Mouse (Mus musculus): ENCODE results near the gene Wdfy1. TPM values are rescaled to one million over a fixed set of nuclear protein-coding genes. Genes with fewer than 3 reads are reported as not detected.
A peak's percentile ranks its signal among the peaks of the same experiment; 100 is the strongest.

Gene Wdfy1
- polyA plus RNA-seq, 1 experiment from 2014 or later: 48.0 TPM

DNA sequence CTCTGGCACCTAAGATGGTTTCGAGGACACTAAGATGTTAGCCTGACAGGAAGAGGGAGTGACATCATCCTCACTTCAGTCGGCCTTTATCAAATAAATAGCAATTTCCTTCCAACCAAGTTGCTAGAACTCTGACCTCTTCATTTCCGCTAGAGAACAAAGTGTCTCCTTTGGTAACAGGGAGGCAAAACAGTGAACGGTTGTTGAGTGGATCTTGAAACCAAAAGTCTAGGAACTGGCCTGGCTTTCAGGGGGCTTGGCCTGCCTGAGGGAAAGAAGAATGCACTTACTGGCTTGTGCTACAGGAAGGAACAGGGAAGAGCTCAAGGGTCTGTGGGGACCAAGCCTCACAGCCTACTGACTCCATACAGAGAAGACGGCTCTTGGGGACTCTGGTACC, 24.8 kb downstream of the Wdfy1 start:
- Histone ChIP-seq H3K4me1 (no peaks in the 10 kb centered on the region), H3K9me3 (replicated peaks) (no peaks in the 10 kb centered on the region), H3K36me3 (no peaks in the 10 kb centered on the region), H3K27ac (replicated peaks) (no peak overlapping the region), H3K4me3 (replicated peaks) (no peak overlapping the region), H3K9ac (no peak overlapping the region), H3K4me2 (replicated peaks) (no peak overlapping the region), H3K27me3 (no peaks in the 10 kb centered on the region)
- 54% methylated on average over 5 of the region's 5 CpGs for WGBS
- no peak for ATAC-seq (ENCODE audit: insufficient number of reproducible peaks, low FRiP score, low TSS enrichment, low read depth)

DNA sequence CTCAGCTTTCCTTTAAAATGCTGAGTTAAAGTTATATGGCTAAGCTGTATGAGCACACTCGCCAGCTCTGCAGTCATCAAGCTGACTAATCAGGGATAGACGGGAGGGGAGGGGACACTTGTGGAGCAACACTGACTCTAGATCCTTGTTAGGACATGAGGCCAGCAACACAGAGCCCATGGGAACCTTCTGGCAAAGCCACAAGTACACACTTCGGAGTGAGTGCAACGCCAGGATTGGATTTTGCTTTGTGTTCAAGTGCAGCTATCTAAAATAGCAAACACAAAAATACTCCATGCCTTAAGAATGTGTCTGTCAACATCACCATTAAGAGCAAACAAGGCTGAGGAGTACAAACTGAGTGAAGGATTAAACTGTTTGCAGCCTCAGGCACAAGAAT, 29.9 kb downstream of the Wdfy1 start:
- no peak overlapping the region for H3K27ac ChIP-seq (replicated peaks)
- H3K36me3 ChIP-seq: no peaks in the 10 kb centered on the region
- 72% methylated on average over 4 of the region's 4 CpGs for WGBS
- H3K4me3 ChIP-seq (replicated peaks): no peak overlapping the region
- no peaks in the 10 kb centered on the region for H3K4me1 ChIP-seq
- H3K27me3 ChIP-seq: no peaks in the 10 kb centered on the region
- no peaks in the 10 kb centered on the region for H3K9me3 ChIP-seq (replicated peaks)
- ATAC-seq (ENCODE audit: insufficient number of reproducible peaks, low FRiP score, low TSS enrichment, low read depth): no peak
- H3K4me2 ChIP-seq (replicated peaks): no peak overlapping the region
- no peak overlapping the region for H3K9ac ChIP-seq

DNA sequence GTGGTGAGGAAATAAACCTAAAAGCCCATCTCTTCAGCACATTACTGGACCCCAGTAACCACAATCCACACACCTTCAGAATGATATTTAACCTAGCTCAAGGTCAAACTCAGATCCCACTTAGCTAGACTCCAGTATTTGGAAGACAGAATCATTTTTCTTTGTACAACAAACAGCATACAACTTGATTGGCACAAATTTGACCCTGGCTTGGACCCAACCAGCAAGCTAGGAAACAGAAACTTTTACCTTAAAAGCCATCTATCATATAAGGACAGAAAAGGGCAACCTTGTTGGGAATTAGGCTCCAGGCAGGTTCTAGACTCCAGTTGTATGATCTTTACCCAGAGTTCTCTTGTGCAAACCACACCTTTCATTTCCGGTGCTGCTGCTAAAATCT, 32.6 kb downstream of the Wdfy1 start:
- Histone ChIP-seq H3K4me1 (no peaks in the 10 kb centered on the region), H3K27me3 (no peaks in the 10 kb centered on the region), H3K9ac (no peak overlapping the region), H3K27ac (replicated peaks) (no peak overlapping the region), H3K4me3 (replicated peaks) (no peak overlapping the region), H3K4me2 (replicated peaks) (no peak overlapping the region), H3K36me3 (peaks cover 4% of the 10 kb centered on the region; the same call in 1 of the 2 replicates), H3K9me3 (replicated peaks) (no peaks in the 10 kb centered on the region)
- ATAC-seq (ENCODE audit: insufficient number of reproducible peaks, low FRiP score, low TSS enrichment, low read depth): no peak
- WGBS: 92% methylated on average over 1 of the region's 1 CpGs

DNA sequence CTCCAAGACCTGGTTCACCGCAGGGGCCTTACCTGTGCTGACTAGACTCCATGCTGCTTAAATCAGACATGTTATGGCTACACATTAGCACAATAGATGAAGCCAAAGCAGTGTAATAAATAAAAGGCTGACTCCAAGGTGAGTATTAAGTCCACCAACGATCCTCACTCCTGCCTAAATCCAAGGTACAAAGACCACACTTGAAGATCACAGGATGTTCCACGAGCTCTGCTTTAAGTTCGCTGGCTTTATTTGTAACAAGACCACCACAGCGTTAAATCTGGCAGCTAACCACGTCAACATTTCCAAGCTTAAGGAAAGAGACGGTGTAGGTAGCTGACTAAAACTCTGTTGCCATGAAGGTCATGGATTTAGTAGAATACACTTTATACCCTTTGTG, 33.0 kb downstream of the Wdfy1 start:
- no peak overlapping the region for H3K27ac ChIP-seq (replicated peaks)
- H3K9me3 ChIP-seq (replicated peaks): no peaks in the 10 kb centered on the region
- ATAC-seq (ENCODE audit: insufficient number of reproducible peaks, low FRiP score, low TSS enrichment, low read depth): no peak
- no peaks in the 10 kb centered on the region for H3K27me3 ChIP-seq
- no peak overlapping the region for H3K4me3 ChIP-seq (replicated peaks)
- peaks cover 4% of the 10 kb centered on the region; the same call in 1 of the 2 replicates for H3K36me3 ChIP-seq
- 85% methylated on average over 7 of the region's 7 CpGs for WGBS
- no peaks in the 10 kb centered on the region for H3K4me1 ChIP-seq
- no peak overlapping the region for H3K4me2 ChIP-seq (replicated peaks)
- H3K9ac ChIP-seq: no peak overlapping the region

DNA sequence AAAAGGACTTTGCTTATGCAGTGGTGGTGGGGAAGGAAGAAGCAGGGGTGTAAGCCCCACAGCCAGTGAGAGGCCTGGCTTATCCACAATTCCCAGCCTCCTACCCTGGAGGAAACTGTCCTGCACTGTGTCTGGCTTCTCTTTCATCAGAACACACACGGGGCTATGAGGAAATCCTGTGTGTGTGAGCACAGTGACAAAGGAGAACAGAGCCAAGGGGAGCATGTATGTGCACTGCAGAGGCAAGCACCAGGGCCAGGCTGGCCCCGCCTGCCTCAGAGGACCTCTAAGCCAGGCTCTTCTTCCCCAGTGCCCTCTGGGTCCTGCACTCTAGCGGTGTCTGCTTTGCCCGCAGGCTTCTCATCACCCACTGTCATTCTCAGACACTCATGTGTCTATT, 34.9 kb downstream of the Wdfy1 start:
- 65% methylated on average over 4 of the region's 4 CpGs for WGBS

DNA sequence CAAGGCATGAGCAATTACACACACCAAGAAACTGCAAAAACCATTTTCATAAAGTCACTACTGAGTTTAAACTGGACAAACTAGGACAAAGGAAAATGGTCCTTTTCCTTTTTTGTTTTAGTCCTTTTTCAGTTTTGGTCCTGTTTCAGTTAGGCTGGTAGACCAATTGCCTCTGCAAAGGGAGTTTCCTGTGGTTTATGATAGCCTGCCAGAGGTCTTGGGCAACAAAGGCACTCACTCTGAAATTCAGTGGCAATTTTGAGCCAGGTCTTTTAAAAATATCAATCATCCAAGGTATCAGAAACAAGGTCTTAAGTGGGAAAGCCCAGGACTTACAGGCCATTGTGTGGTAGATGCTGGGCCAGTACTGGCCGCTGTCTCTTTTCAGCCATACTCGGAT, 36.2 kb downstream of the Wdfy1 start:
- no peak overlapping the region for H3K4me3 ChIP-seq (replicated peaks)
- H3K9ac ChIP-seq: no peak overlapping the region
- H3K36me3 ChIP-seq: peaks cover 4% of the 10 kb centered on the region
- no peak for ATAC-seq (ENCODE audit: insufficient number of reproducible peaks, low FRiP score, low TSS enrichment, low read depth)
- no peaks in the 10 kb centered on the region for H3K9me3 ChIP-seq (replicated peaks)
- no peak overlapping the region for H3K4me2 ChIP-seq (replicated peaks)
- 94% methylated on average over 2 of the region's 2 CpGs for WGBS
- H3K4me1 ChIP-seq: no peaks in the 10 kb centered on the region
- H3K27me3 ChIP-seq: no peaks in the 10 kb centered on the region
- no peak overlapping the region for H3K27ac ChIP-seq (replicated peaks)

More for the DNA sequence above, 34.9 kb downstream of the Wdfy1 start:
- Histone ChIP-seq H3K4me3 (replicated peaks) (no peak overlapping the region), H3K9me3 (replicated peaks) (no peaks in the 10 kb centered on the region), H3K9ac (no peak overlapping the region), H3K36me3 (peaks cover 4% of the 10 kb centered on the region), H3K27ac (replicated peaks) (no peak overlapping the region), H3K4me2 (replicated peaks) (no peak overlapping the region), H3K27me3 (no peaks in the 10 kb centered on the region), H3K4me1 (no peaks in the 10 kb centered on the region)
- peak; percentile 54; the same call in 1 of the 2 replicates for ATAC-seq (ENCODE audit: insufficient number of reproducible peaks, low FRiP score, low TSS enrichment, low read depth)

DNA sequence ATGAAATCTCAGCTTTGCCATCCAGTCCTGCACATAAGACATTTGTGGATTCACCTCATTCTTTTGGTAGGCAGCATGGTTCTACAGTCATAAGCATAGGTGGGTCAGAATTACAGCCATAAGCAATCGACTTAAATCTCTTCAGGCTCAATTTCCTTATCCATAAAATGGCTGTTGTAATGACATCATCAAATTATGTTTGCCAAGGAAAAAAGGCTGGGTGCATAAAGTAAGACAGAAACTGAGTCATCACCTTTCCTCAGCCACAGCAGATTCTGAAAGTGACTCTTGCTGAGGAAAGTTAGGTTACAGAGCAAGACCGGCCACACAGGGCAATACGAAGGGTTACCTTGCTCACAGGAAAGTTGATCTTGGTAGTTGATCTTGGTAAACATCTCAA, 39.5 kb downstream of the Wdfy1 start:
- 94% methylated on average over 3 of the region's 3 CpGs for whole genome bisulfite sequencing
- Histone ChIP-seq H3K27me3 (no peaks in the 10 kb centered on the region), H3K36me3 (peaks cover 4% of the 10 kb centered on the region)

DNA sequence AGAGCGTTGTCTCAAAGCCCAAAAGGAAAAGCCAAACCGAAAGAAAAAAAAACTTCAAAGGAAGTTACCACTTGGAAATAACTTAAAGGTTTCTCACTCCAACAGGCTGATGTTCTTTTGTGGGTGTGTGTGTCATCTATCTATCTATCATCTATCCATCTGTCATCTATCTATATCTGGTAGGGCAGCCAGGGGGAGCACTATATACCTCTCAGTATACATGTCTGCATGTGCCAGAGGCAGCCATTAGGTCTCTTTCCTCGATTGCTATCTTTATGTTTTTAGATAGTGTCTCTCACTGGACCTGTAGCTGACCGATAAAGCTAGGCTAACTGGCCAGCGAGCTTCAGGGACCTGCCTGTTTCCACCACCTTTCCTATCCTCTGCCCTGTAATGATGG, 41.1 kb downstream of the Wdfy1 start:
- Histone ChIP-seq H3K4me1 (peaks cover 7% of the 10 kb centered on the region), H3K9ac (no peak overlapping the region), H3K27ac (replicated peaks) (no peak overlapping the region), H3K36me3 (peaks cover 4% of the 10 kb centered on the region), H3K9me3 (replicated peaks) (no peaks in the 10 kb centered on the region), H3K4me3 (replicated peaks) (no peak overlapping the region), H3K27me3 (no peaks in the 10 kb centered on the region), H3K4me2 (replicated peaks) (no peak overlapping the region)
- 84% methylated on average over 5 of the region's 5 CpGs for whole genome bisulfite sequencing
- no peak for ATAC-seq (ENCODE audit: insufficient number of reproducible peaks, low FRiP score, low TSS enrichment, low read depth)

More for the DNA sequence above, 39.5 kb downstream of the Wdfy1 start:
- Histone ChIP-seq H3K9me3 (replicated peaks) (no peaks in the 10 kb centered on the region), H3K9ac (no peak overlapping the region), H3K4me2 (replicated peaks) (no peak overlapping the region), H3K27ac (replicated peaks) (no peak overlapping the region), H3K4me3 (replicated peaks) (no peak overlapping the region), H3K4me1 (no peaks in the 10 kb centered on the region)
- ATAC-seq (ENCODE audit: insufficient number of reproducible peaks, low FRiP score, low TSS enrichment, low read depth): no peak

DNA sequence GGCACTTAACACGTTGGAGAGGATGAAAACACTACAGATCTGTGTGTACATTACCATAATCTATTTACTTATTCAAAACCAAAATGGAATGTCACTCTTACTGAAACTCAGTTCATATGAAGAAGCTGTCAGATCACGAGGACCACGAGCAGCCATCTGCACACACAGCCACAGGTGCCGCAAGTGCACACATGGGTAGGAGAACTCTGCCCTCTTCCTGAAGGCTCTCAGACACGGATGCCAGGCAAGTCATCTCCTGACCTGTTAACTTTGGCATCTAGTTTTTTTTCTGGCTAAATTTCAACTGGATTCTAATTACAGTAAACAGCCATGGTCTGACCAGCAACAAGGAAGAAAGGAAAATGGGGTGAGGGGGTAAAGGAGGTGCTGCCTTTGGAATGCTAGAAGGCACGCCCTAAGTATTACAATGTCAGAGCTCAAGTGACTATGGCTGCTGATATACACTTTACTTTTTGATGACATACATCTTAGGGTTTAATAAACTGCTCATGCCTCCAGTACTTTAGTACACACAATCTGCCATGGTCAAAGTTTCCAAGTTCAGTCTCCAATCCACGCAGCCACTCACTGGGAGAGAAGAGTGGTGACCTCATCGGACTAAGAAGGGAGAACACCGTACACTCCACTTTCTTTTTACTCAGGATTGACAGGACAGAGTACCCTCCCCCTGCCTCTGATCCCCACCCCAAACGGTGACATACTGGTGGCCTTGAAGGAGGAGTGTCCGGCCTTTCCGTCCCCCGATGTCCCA, 61.6 kb downstream of the Wdfy1 start:
- WGBS: 80% methylated on average over 13 of the region's 13 CpGs
- ATAC-seq (ENCODE audit: insufficient number of reproducible peaks, low FRiP score, low TSS enrichment, low read depth): no peak
- no peaks in the 10 kb centered on the region for H3K9me3 ChIP-seq (replicated peaks)

DNA sequence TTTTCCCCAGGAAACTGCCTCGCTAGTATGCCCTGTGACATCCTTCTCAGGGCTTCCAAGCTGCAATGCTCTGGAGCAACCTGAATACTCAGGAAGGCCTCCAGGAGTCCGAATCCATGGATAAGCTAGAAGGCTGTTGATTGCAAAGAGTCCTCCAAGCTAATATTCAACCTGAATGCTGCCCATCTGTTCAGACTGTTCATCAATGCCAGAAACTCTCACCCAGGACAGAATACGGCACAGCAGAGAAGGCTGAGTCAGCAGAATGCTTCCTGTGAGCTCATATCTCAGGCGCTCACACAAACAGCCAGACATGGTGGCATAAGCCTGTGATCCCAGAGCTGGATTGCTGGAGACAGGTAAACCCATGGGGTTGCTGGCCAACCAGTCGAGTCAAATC, 62.9 kb downstream of the Wdfy1 start:
- ATAC-seq (ENCODE audit: insufficient number of reproducible peaks, low FRiP score, low TSS enrichment, low read depth): no peak
- H3K4me3 ChIP-seq (replicated peaks): no peak overlapping the region
- H3K27me3 ChIP-seq: no peaks in the 10 kb centered on the region
- H3K9me3 ChIP-seq (replicated peaks): no peaks in the 10 kb centered on the region
- no peak overlapping the region for H3K4me2 ChIP-seq (replicated peaks)
- peaks cover 9% of the 10 kb centered on the region; the same call in 1 of the 2 replicates for H3K36me3 ChIP-seq
- WGBS: 87% methylated on average over 5 of the region's 5 CpGs
- no peak overlapping the region for H3K9ac ChIP-seq
- 0 out of 2 replicates have a peak, but pooled peaks cover 6% of the 10 kb centered on the region for H3K4me1 ChIP-seq
- no peak overlapping the region for H3K27ac ChIP-seq (replicated peaks)

More for the DNA sequence above, 61.6 kb downstream of the Wdfy1 start:
- H3K4me2 ChIP-seq (replicated peaks): no peak overlapping the region
- H3K36me3 ChIP-seq: peaks cover 9% of the 10 kb centered on the region; the same call in 1 of the 2 replicates
- no peak overlapping the region for H3K9ac ChIP-seq
- no peaks in the 10 kb centered on the region for H3K27me3 ChIP-seq
- no peak overlapping the region for H3K27ac ChIP-seq (replicated peaks)
- no peak overlapping the region for H3K4me3 ChIP-seq (replicated peaks)
- 0 out of 2 replicates have a peak, but pooled peaks cover 6% of the 10 kb centered on the region for H3K4me1 ChIP-seq

DNA sequence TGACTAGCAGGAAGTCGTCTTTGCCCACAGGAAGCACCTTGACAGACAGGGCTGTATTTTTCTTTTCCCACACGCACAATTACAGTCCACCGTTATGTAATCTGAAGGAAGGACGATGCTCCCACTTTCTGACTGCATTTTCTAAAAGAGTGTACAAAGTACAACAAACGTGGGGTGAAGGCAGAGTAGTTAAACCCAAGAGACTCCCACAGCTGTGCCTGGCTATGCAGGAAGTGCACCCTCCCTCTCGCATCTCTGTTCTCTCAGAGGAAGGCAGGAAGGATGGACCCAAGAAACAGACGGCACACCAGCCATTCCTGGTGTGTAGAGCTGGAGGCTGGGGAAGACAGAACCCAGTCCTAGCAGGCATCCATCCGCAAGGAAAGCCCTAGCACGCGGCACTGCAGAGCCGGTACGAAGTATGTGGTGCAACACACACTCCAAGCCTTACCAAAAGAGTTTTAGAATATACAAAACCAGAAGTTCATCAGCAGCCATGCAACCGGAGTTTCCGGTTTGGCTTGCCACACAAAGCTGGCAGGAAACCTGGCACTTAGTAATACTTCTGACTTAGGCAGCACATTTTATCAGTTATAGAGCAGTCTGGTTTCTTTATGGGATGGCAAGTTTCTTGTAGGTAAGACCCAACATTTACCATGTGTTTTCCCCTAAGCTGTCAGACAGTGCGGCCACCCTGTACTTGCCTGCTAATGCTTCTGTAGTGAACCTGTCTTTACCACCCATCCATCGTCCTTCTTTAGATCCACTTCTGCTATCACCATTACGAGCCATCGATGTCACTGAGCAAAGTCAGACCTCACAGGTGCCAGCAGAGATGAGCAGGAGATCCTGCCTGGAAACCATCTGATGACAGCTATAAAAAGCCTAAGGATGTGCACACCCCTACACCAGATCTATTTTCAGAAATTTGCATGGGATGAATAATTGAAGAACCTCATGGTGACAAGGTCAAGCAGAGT, 64.5 kb downstream of the Wdfy1 start:
- no peak overlapping the region for H3K9ac ChIP-seq
- H3K4me1 ChIP-seq: 0 out of 2 replicates have a peak, but pooled peaks cover 6% of the 10 kb centered on the region
- peak overlapping the region; percentile 12 for H3K27ac ChIP-seq (replicated peaks)
- H3K9me3 ChIP-seq (replicated peaks): no peaks in the 10 kb centered on the region
- no peak overlapping the region for H3K4me3 ChIP-seq (replicated peaks)
- peaks cover 21% of the 10 kb centered on the region for H3K36me3 ChIP-seq
- no peak overlapping the region for H3K4me2 ChIP-seq (replicated peaks)
- 66% methylated on average over 18 of the region's 18 CpGs for WGBS
- no peak for ATAC-seq (ENCODE audit: insufficient number of reproducible peaks, low FRiP score, low TSS enrichment, low read depth)
- H3K27me3 ChIP-seq: no peaks in the 10 kb centered on the region
